Mouse (Mus musculus) liver, postnatal 0 days (tissue): ENCODE data around the gene Invs. TPM values are rescaled to one million over a fixed set of nuclear protein-coding genes. Genes with fewer than 3 reads are reported as not detected.
"Not testable (repeated sequence)": the region's sequence is repeated elsewhere in the genome, so short reads cannot be mapped to it uniquely, and the experiment has no call there.

Source experiments
- ATAC-seq: fragments of 200-750 bp; cut with Nextera tagmentation; 2 replicates; pipeline ENCODE4 v1.8.0; 2017; ENCODE audit warnings: mild to moderate bottlenecking, moderate library complexity
- DNase-seq: peaks from one replicate; pipeline ENCODE4 v3.0.0-alpha.2; 2016
- H3K27ac ChIP-seq: fragments of 300-500 bp; sonication (generic); 2 replicates; pipeline ENCODE4 v1.5.1; 2014; ENCODE audit warnings: antibody characterized with exemption, moderate library complexity, mild to moderate bottlenecking, low read depth
- H3K27me3 ChIP-seq: fragments of 300-500 bp; sonication (generic); 2 replicates; pipeline ENCODE4 v1.6.1; 2014; ENCODE audit warnings: low read length, control low read depth, mixed read lengths; ENCODE audit not compliant: insufficient read depth
- H3K36me3 ChIP-seq: fragments of 300-500 bp; sonication (generic); replicated peaks from 2 replicates; pipeline ENCODE4 v1.6.1; 2014; ENCODE audit warnings: mild to moderate bottlenecking, control low read depth, low read length, moderate library complexity, mixed read lengths; ENCODE audit not compliant: insufficient read depth
- H3K4me1 ChIP-seq: fragments of 300-500 bp; sonication (generic); 2 replicates; pipeline ENCODE4 v1.6.1; 2014; ENCODE audit warnings: antibody characterized with exemption, mild to moderate bottlenecking, control low read depth; ENCODE audit not compliant: insufficient read depth
- H3K4me2 ChIP-seq: fragments of 300-500 bp; sonication (generic); 2 replicates; pipeline ENCODE4 v1.6.1; 2014; ENCODE audit warnings: low read depth, mild to moderate bottlenecking, low read length, moderate library complexity, mixed read lengths
- H3K4me3 ChIP-seq: fragments of 300-500 bp; sonication (generic); 2 replicates; pipeline ENCODE4 v1.5.1; 2014; ENCODE audit warnings: low read depth, low read length
- H3K9ac ChIP-seq: fragments of 300-500 bp; sonication (generic); replicated peaks from 2 replicates; pipeline ENCODE4 v1.6.1; 2014; ENCODE audit warnings: mild to moderate bottlenecking, moderate library complexity
- H3K9me3 ChIP-seq: fragments of 300-500 bp; sonication (generic); 2 replicates; pipeline ENCODE4 v1.6.1; 2016; ENCODE audit warnings: mild to moderate bottlenecking, control low read depth, low read length, mixed read lengths
- CTCF ChIP-seq: sonication (generic); IDR thresholded peaks from 2 replicates; pipeline ENCODE4 v1.5.1; 2016; ENCODE audit warnings: antibody characterized with exemption, low read depth
- EP300 ChIP-seq: IDR thresholded peaks from 2 replicates; pipeline ENCODE4 v1.6.1; 2016; ENCODE audit warnings: antibody characterized with exemption, low read depth, mild to moderate bottlenecking
- WGBS: fragments of 180-500 bp; shearing (Covaris S2); extraction: QIAGEN DNeasy Blood & Tissue Kit; methylation state at CpG from one replicate; pipeline ENCODE4 v1.1.7; 2014; ENCODE audit not compliant: insufficient replicate concordance; 5-methylcytosine and 5-hydroxymethylcytosine counted together
- polyA plus RNA-seq: library from polyadenylated mRNA; unstranded; fragments of >200 nt; fragmentation: Nextera tagmentation; extraction: Ambion mirVana; gene quantifications from 2 replicates; pipeline ENCODE4 v1.2.1, GENCODE M21; 2015

Gene Invs
- polyA plus RNA-seq, 1 experiment from 2014 or later: 1.3 TPM

GRCm38 (mm10) chr4:48396949-48397348, 117.4 kb downstream of the Invs start:
- Histone ChIP-seq H3K4me3 (no peak overlapping the region), H3K27ac (no peak overlapping the region), H3K4me1 (no peaks in the 10 kb centered on the region), H3K4me2 (no peak overlapping the region), H3K36me3 (no peaks in the 10 kb centered on the region), H3K27me3 (no peaks in the 10 kb centered on the region), H3K9ac (no peak overlapping the region), H3K9me3 (no peaks in the 10 kb centered on the region)
- no peak for DNase-seq
- no peak for TF ChIP-seq CTCF
- no peak for TF ChIP-seq EP300
- ATAC-seq: no peak
- WGBS: 71% methylated on average over 3 of the region's 3 CpGs

- Histone ChIP-seq H3K9me3 (no peaks in the 10 kb centered on the region), H3K4me1 (no peaks in the 10 kb centered on the region), H3K36me3 (no peaks in the 10 kb centered on the region), H3K4me3 (no peak overlapping the region), H3K27me3 (no peaks in the 10 kb centered on the region), H3K27ac (no peak overlapping the region), H3K4me2 (no peak overlapping the region), H3K9ac (no peak overlapping the region)
- 84% methylated on average over 16 of the region's 16 CpGs for WGBS
- ATAC-seq: no peak
- no peak for DNase-seq
- no peak for TF ChIP-seq CTCF
- TF ChIP-seq EP300: no peak
These were observed 123.6 kb downstream of the Invs start for GRCm38 (mm10) chr4:48403066-48403640.

GRCm38 (mm10) chr4:48405724-48406491, 126.3 kb downstream of the Invs start:
- not testable (repeated sequence) for H3K9me3 ChIP-seq, H3K27ac ChIP-seq, H3K4me3 ChIP-seq, ATAC-seq, H3K36me3 ChIP-seq, DNase-seq, H3K27me3 ChIP-seq, H3K9ac ChIP-seq, H3K4me1 ChIP-seq, H3K4me2 ChIP-seq
- 68% methylated on average over 9 of the region's 10 CpGs for WGBS

GRCm38 (mm10) chr4:48407350-48408039, 127.9 kb downstream of the Invs start:
- H3K36me3 ChIP-seq: no peaks in the 10 kb centered on the region
- no peak overlapping the region for H3K4me3 ChIP-seq
- TF ChIP-seq CTCF (peak; percentile 93), EP300 (no peak)
- H3K27ac ChIP-seq: no peak overlapping the region
- DNase-seq (peak; percentile 73), ATAC-seq (peak; percentile 40; the same call in 1 of the 2 replicates)
- H3K9ac ChIP-seq: no peak overlapping the region
- peak overlapping the region; percentile 15 for H3K4me2 ChIP-seq
- no peaks in the 10 kb centered on the region for H3K4me1 ChIP-seq
- 57% methylated on average over 18 of the region's 18 CpGs for WGBS
- no peaks in the 10 kb centered on the region for H3K9me3 ChIP-seq
- no peaks in the 10 kb centered on the region for H3K27me3 ChIP-seq

- ATAC-seq (peak; percentile 71), DNase-seq (no peak)
- no peaks in the 10 kb centered on the region for H3K9me3 ChIP-seq
- H3K9ac ChIP-seq: no peak overlapping the region
- H3K4me3 ChIP-seq: no peak overlapping the region
- TF ChIP-seq EP300 (no peak), CTCF (no peak)
- H3K36me3 ChIP-seq: no peaks in the 10 kb centered on the region
- no peaks in the 10 kb centered on the region for H3K4me1 ChIP-seq
- WGBS: 72% methylated on average over 8 of the region's 8 CpGs
- H3K4me2 ChIP-seq: no peak overlapping the region
- no peak overlapping the region for H3K27ac ChIP-seq
- H3K27me3 ChIP-seq: no peaks in the 10 kb centered on the region
These were observed 133.9 kb downstream of the Invs start for GRCm38 (mm10) chr4:48413473-48413872.

GRCm38 (mm10) chr4:48415838-48416335, 136.3 kb downstream of the Invs start:
- Histone ChIP-seq H3K4me1 (no peaks in the 10 kb centered on the region), H3K36me3 (no peaks in the 10 kb centered on the region), H3K4me3 (no peak overlapping the region), H3K9me3 (no peaks in the 10 kb centered on the region), H3K27me3 (no peaks in the 10 kb centered on the region), H3K27ac (no peak overlapping the region), H3K9ac (no peak overlapping the region), H3K4me2 (no peak overlapping the region)
- DNase-seq (no peak), ATAC-seq (no peak)
- no peak for TF ChIP-seq CTCF
- TF ChIP-seq EP300: no peak
- 78% methylated on average over 10 of the region's 10 CpGs for WGBS
